Mouse (Mus musculus) E14TG2a.4 (cell line): ENCODE measurements at regions not wholly inside any gene's neighbourhood (a gene's known extent, or its start where the extent isn't known, plus 50 kb on each side); places are given as distances from the start of the nearest gene placed in this dataset.

Experiments used
- CTCF ChIP-seq: conservative IDR thresholded peaks from 2 replicates; pipeline ENCODE4 v1.5.1; 2014; ENCODE audit warnings: low read length
- NANOG ChIP-seq: IDR thresholded peaks from 2 replicates; pipeline ENCODE4 v1.6.1; 2014; ENCODE audit warnings: borderline replicate concordance, low read length, mixed read lengths

GRCm38 (mm10) chr1:41131410-41131809, 326.0 kb downstream of the Tmem182 start:
- TF ChIP-seq CTCF = no peak
- TF ChIP-seq NANOG = peak; percentile 93
